Mouse (Mus musculus) intestine, postnatal 0 days (tissue): ENCODE data around the gene Pappa2. TPM values are rescaled to one million over a fixed set of nuclear protein-coding genes. Genes with fewer than 3 reads are reported as not detected.

Source experiments
- ATAC-seq: fragments of 200-750 bp; cut with Nextera tagmentation; 2 replicates; pipeline ENCODE4 v1.8.0; 2017; ENCODE audit warnings: mild to moderate bottlenecking, moderate TSS enrichment, moderate library complexity
- H3K27ac ChIP-seq: fragments of 300-500 bp; sonication (generic); 2 replicates; pipeline ENCODE4 v1.5.1; 2014; ENCODE audit warnings: mild to moderate bottlenecking, low read depth, low read length, moderate library complexity
- H3K27me3 ChIP-seq: fragments of 300-500 bp; sonication (generic); replicated peaks from 2 replicates; pipeline ENCODE4 v1.6.1; 2014; ENCODE audit warnings: low read length, mixed read lengths; ENCODE audit not compliant: control insufficient read depth, insufficient read depth
- H3K36me3 ChIP-seq: fragments of 300-500 bp; sonication (generic); 2 replicates; pipeline ENCODE4 v1.6.1; 2014; ENCODE audit warnings: mild to moderate bottlenecking, moderate library complexity; ENCODE audit not compliant: control insufficient read depth, insufficient read depth
- H3K4me1 ChIP-seq: fragments of 300-500 bp; sonication (generic); replicated peaks from 2 replicates; pipeline ENCODE4 v1.6.1; 2014; ENCODE audit warnings: antibody characterized with exemption, low read length, mixed read lengths; ENCODE audit not compliant: control insufficient read depth, insufficient read depth
- H3K4me2 ChIP-seq: fragments of 300-500 bp; sonication (generic); replicated peaks from 2 replicates; pipeline ENCODE4 v1.6.1; 2014; ENCODE audit warnings: low read depth, mild to moderate bottlenecking, moderate library complexity
- H3K4me3 ChIP-seq: fragments of 300-500 bp; sonication (generic); 2 replicates; pipeline ENCODE4 v1.5.1; 2014; ENCODE audit warnings: low read depth, low read length
- H3K9ac ChIP-seq: fragments of 300-500 bp; sonication (generic); 2 replicates; pipeline ENCODE4 v1.6.1; 2014; ENCODE audit warnings: mild to moderate bottlenecking, low read depth, low read length
- H3K9me3 ChIP-seq: fragments of 300-500 bp; sonication (generic); 2 replicates; pipeline ENCODE4 v1.6.1; 2016; ENCODE audit warnings: mixed run types; ENCODE audit not compliant: control insufficient read depth
- CTCF ChIP-seq: sonication (generic); IDR thresholded peaks from 2 replicates; pipeline ENCODE4 v1.5.1; 2016; ENCODE audit warnings: low read depth, mild to moderate bottlenecking, control low read depth, antibody characterized with exemption, moderate library complexity
- WGBS: fragments of 180-500 bp; shearing (Covaris S2); extraction: QIAGEN DNeasy Blood & Tissue Kit; methylation state at CpG from one replicate; pipeline ENCODE4 v1.1.7; 2014; 5-methylcytosine and 5-hydroxymethylcytosine counted together
- polyA plus RNA-seq: library from polyadenylated mRNA; unstranded; fragments of >200 nt; fragmentation: Nextera tagmentation; extraction: Ambion mirVana; gene quantifications from 2 replicates; pipeline ENCODE4 v1.2.1, GENCODE M21; 2015

The Pappa2 gene
- polyA plus RNA-seq, 1 experiment from 2014 or later, result 0.33 TPM

- H3K4me3 ChIP-seq, result no peak overlapping the region
- WGBS, result 74% methylated on average over 3 of the region's 3 CpGs
- H3K27me3 ChIP-seq, result no peaks in the 10 kb centered on the region
- no peak overlapping the region for H3K4me2 ChIP-seq
- no peak overlapping the region for H3K27ac ChIP-seq
- no peak overlapping the region for H3K9ac ChIP-seq
- H3K9me3 ChIP-seq, result no peaks in the 10 kb centered on the region
- ATAC-seq, result no peak
- no peak for TF ChIP-seq CTCF
- no peaks in the 10 kb centered on the region for H3K36me3 ChIP-seq
- H3K4me1 ChIP-seq, result no peaks in the 10 kb centered on the region
Measured at GRCm38 (mm10) chr1:158811887-158812286, 168.4 kb downstream of the Pappa2 start.

- Histone ChIP-seq H3K27ac (no peak overlapping the region), H3K27me3 (no peaks in the 10 kb centered on the region), H3K9me3 (no peaks in the 10 kb centered on the region), H3K4me1 (no peaks in the 10 kb centered on the region), H3K4me3 (no peak overlapping the region), H3K9ac (no peak overlapping the region), H3K36me3 (no peaks in the 10 kb centered on the region), H3K4me2 (no peak overlapping the region)
- WGBS, result 88% methylated on average over 5 of the region's 5 CpGs
- no peak for TF ChIP-seq CTCF
- ATAC-seq, result no peak
Measured at GRCm38 (mm10) chr1:158775486-158775885, 204.8 kb downstream of the Pappa2 start.

- ATAC-seq, result no peak
- no peaks in the 10 kb centered on the region for H3K36me3 ChIP-seq
- no peaks in the 10 kb centered on the region for H3K4me1 ChIP-seq
- no peak overlapping the region for H3K27ac ChIP-seq
- no peaks in the 10 kb centered on the region for H3K9me3 ChIP-seq
- H3K27me3 ChIP-seq, result no peaks in the 10 kb centered on the region
- no peak overlapping the region for H3K9ac ChIP-seq
- H3K4me3 ChIP-seq, result no peak overlapping the region
- TF ChIP-seq CTCF, result no peak
- no peak overlapping the region for H3K4me2 ChIP-seq
Measured at GRCm38 (mm10) chr1:158773102-158773501, 207.2 kb downstream of the Pappa2 start.

- no peaks in the 10 kb centered on the region for H3K9me3 ChIP-seq
- WGBS, result 89% methylated on average over 4 of the region's 4 CpGs
Measured at GRCm38 (mm10) chr1:158770756-158771155, 209.5 kb downstream of the Pappa2 start.

GRCm38 (mm10) chr1:158770036-158770655 is 210.1 kb downstream of the Pappa2 start:
- H3K4me1 ChIP-seq, result no peaks in the 10 kb centered on the region
- WGBS, result 72% methylated on average over 7 of the region's 7 CpGs
- H3K36me3 ChIP-seq, result no peaks in the 10 kb centered on the region
- TF ChIP-seq CTCF, result no peak
- H3K4me3 ChIP-seq, result no peak overlapping the region
- no peaks in the 10 kb centered on the region for H3K27me3 ChIP-seq
- no peak overlapping the region for H3K4me2 ChIP-seq
- no peak overlapping the region for H3K9ac ChIP-seq
- H3K27ac ChIP-seq, result no peak overlapping the region
- ATAC-seq, result no peak
- H3K9me3 ChIP-seq, result no peaks in the 10 kb centered on the region

More at GRCm38 (mm10) chr1:158770756-158771155, 209.5 kb downstream of the Pappa2 start:
- TF ChIP-seq CTCF, result no peak
- Histone ChIP-seq H3K36me3 (no peaks in the 10 kb centered on the region), H3K9ac (no peak overlapping the region), H3K4me3 (no peak overlapping the region), H3K4me1 (no peaks in the 10 kb centered on the region), H3K27me3 (no peaks in the 10 kb centered on the region), H3K27ac (no peak overlapping the region), H3K4me2 (no peak overlapping the region)
- no peak for ATAC-seq

GRCm38 (mm10) chr1:158765842-158766241 is 214.4 kb downstream of the Pappa2 start:
- no peaks in the 10 kb centered on the region for H3K36me3 ChIP-seq
- 35% methylated on average over 2 of the region's 2 CpGs for WGBS
- no peaks in the 10 kb centered on the region for H3K27me3 ChIP-seq
- ATAC-seq, result no peak
- H3K9me3 ChIP-seq, result no peaks in the 10 kb centered on the region
- no peak overlapping the region for H3K4me2 ChIP-seq
- no peak overlapping the region for H3K9ac ChIP-seq
- no peak for TF ChIP-seq CTCF
- H3K4me3 ChIP-seq, result no peak overlapping the region
- no peak overlapping the region for H3K27ac ChIP-seq
- H3K4me1 ChIP-seq, result no peaks in the 10 kb centered on the region

GRCm38 (mm10) chr1:158764727-158765126 is 215.6 kb downstream of the Pappa2 start:
- Histone ChIP-seq H3K9me3 (no peaks in the 10 kb centered on the region), H3K4me1 (no peaks in the 10 kb centered on the region), H3K27ac (no peak overlapping the region), H3K27me3 (no peaks in the 10 kb centered on the region), H3K9ac (no peak overlapping the region), H3K36me3 (no peaks in the 10 kb centered on the region), H3K4me3 (no peak overlapping the region), H3K4me2 (no peak overlapping the region)
- ATAC-seq, result no peak
- TF ChIP-seq CTCF, result no peak
- 72% methylated on average over 6 of the region's 6 CpGs for WGBS
